Mouse (Mus musculus) forelimb bud, embryonic 11.5 days (tissue): ENCODE measurements around the gene Prr13.

Experiments
- DNase-seq: peaks from one replicate; pipeline ENCODE4 v3.0.0-alpha.2; 2012; ENCODE audit warnings: low read depth, low spot score

Prr13 gene

GRCm38 (mm10) chr15:102458904-102459317 lies at the start of gene Prr13:
TSS of gene Prr13 (plus strand) at chr15:102459028.
- peak; percentile 95 for DNase-seq

DNA sequence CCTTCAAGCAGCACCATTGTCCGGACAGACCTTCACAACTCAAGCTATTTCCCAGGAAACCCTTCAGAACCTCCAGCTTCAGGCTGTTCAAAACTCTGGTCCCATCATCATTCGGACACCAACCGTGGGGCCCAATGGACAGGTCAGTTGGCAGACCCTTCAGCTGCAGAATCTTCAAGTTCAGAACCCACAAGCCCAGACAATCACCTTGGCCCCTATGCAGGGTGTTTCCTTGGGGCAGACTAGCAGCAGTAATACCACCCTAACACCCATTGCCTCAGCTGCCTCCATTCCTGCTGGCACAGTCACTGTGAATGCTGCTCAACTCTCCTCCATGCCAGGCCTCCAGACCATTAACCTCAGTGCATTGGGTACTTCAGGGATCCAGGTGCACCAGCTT lies 49.5 kb upstream of the Prr13 start:
- no peak for DNase-seq

DNA sequence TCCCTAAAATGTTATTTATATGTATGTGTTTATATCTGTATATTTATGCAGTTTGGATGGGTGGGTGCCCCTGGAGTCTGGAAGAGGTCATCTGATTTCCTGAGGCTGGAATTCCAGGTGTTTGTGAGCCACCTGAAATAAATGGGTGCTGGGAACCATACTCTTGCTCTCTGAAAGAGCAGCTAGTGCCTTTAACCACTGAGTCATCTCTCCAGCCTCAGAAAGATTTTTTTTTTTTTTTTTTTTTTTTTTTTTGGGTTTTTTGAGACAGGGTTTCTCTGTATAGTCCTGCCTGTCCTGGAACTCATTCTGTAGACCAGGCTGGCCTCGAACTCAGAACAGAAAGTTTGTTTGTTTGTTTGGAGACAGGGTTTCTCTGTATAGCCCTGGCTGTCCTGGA lies 47.8 kb upstream of the Prr13 start:
- DNase-seq = no peak

DNA sequence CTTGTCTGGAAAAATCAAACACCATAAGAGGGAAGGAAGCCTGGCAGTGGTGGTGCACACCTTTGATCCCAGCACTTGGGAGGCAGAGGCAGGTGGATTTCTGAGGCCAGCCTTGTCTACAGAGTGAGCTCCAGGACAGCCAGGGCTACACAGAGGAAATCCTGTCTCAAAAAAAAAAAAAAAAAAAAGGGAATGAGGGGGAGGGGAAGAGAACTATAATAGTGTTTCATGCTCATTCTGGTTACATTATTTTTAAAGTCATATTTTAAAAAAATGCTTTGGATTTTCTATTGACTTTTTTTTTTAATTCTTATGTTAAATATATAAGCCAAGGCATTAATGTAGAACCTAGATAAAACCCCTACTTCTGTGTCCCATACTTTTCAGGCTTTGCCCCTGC lies 45.1 kb upstream of the Prr13 start:
- DNase-seq = no peak

- DNase-seq = no peak
These were observed 41.3 kb upstream of the Prr13 start for GRCm38 (mm10) chr15:102417524-102417923.

GRCm38 (mm10) chr15:102420986-102421385 lies 37.8 kb upstream of the Prr13 start:
- no peak for DNase-seq

- peak; percentile 61 for DNase-seq
These were observed 37.4 kb upstream of the Prr13 start for GRCm38 (mm10) chr15:102421437-102421836.

GRCm38 (mm10) chr15:102423602-102424240 lies 35.1 kb upstream of the Prr13 start:
- DNase-seq = no peak

DNA sequence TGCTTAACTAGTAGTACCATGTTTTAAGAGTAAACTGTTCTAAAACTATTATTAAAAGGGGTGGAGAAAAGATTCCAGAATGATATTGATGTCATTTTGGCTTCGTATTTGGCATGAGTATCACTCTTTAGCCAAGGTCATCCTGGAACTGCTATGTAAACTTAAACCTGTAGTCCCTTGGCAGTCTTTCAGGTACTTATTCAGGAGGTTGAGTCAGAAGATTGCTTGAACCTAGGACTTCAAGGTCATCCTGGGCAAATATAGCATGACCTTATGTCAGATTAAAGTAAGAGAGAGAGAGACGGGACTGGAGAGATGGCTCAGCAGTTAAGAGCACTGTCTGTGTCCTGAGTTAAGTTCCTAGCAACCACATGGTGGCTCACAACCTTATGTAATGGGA lies 34.2 kb upstream of the Prr13 start:
- DNase-seq = no peak

- no peak for DNase-seq
These were observed 31.9 kb upstream of the Prr13 start for GRCm38 (mm10) chr15:102426963-102427362.

- no peak for DNase-seq
These were observed 26.8 kb upstream of the Prr13 start for GRCm38 (mm10) chr15:102432046-102432445.

DNA sequence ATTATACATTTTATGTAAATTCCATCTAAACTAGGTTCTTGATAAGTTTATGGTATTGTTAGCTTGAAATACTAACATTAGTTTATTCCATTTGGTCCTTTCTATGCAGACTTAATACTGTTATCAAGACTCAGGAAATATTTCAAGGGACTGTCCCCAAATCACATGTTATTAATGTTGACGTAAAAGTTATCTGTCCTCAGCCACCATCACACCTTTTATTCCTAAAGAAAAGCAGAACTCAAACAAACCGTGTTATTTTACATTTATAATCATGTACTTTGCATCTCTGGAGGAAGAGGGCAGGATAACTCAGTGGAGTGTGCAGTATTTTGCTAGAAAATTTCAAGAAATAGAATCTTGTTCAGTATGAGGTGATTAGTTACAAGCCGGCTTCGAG lies 25.7 kb upstream of the Prr13 start:
- no peak for DNase-seq

DNA sequence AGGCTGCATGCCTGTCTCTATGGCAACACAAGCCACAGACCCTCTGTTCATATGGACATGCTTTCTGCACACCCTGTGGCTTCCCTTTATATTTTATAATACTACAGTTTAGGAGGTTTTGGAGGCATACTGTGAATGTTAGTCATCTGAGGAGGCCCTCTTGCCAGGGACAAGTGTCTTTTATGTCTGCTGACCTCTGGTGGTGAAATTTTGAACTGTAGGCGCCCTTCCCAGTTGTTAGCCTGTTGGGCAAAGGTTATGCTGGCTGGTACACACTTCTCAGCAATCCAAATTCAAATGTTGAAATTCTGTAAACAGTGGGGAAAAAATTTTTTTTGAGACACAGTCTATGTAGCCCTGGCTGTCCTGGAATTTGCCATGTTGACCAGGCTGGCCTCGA lies 16.3 kb upstream of the Prr13 start:
- peak; percentile 80 for DNase-seq

DNA sequence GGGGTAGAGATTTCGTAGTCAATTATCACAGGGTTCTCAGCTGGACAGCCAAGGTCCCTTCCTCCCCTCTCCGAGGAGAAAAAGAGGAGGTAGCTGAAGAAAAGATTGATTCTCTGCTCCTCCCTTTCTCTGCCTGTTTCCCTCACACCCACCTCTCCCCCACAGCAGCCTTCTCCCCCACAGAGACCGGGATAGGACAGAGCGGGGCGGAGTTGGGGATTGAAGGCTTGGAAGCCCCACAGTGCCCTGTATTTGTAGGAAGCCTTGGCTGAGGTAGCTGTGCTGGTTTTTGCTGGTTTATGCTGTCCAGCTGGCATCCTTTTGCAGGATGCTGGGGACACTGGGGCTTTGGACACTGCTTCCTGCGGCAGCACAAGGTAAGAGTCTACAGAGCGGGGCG lies 13.7 kb upstream of the Prr13 start, which contains the start of gene Amhr2:
Gene Amhr2, plus strand, starts transcription at position 222 of the 400 bp plus-strand sequence.
- no peak for DNase-seq

- no peak for DNase-seq
These were observed 12.4 kb upstream of the Prr13 start for GRCm38 (mm10) chr15:102446448-102446847.

- DNase-seq = no peak
These were observed 9.5 kb upstream of the Prr13 start for GRCm38 (mm10) chr15:102449366-102449765.

DNA sequence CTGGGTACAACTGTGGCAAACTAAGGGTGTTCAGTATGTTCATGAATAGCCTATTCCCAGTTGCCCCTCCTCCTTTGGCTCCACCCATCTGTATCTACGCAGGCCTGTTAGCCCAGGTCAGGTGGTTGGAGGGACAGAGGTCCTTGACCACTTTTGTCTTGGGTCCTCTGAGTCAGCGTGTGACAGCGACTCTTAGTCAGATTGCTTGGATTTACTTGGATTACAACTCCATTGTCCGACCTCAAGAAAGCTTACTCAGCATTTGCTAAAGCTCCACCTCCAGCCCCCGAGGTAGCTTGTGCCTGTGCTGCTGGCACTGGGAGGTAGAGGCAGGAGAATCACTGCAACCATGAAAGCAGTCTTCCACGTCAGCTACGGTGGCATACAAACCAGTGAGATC lies 7.9 kb upstream of the Prr13 start:
- DNase-seq = no peak

- no peak for DNase-seq
These were observed 7.0 kb upstream of the Prr13 start for GRCm38 (mm10) chr15:102451666-102452430.

DNA sequence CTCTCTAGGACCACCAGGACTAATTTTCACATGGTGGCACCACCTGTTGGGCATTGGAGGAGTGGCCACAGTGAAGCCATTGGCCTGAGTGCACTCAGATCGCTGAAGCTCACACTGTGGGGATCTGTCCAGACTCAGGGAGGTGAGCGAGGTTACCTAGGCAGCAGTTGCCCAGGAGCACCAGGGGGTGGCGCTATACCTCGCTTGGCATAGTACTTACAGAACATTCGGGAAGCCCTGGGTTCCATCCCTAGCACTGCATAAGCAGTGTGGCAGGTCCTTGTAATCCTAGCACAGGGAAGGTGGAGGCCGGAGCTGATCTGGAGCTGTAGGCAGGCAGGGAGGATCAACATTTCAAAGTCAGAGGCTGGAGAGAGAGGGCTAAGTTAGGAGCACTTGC lies 2.8 kb upstream of the Prr13 start:
- peak; percentile 32 for DNase-seq

GRCm38 (mm10) chr15:102458050-102458736 lies 635 bp upstream of the Prr13 start:
- no peak for DNase-seq

DNA sequence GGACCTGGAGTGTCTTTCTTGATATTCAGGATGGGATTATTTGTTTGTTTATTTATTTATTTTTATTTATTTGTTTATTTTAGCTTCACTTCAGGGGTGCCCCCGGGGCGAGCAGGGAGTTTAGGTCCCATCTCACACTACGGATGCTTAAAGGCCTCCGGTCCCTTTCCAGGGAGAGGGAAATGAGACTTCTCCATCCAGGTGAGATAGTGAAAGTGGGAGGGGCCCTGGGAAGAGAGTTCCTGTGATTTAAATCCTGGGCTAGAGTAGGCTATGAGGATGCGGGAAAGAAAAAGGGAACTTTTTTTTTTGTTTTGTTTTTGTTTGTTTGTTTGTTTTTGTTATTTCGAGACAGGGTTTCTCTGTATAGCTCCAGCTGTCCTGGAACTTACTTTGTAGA lies 553 bp downstream of the Prr13 start:
- no peak for DNase-seq

GRCm38 (mm10) chr15:102459847-102460246 lies 1.0 kb downstream of the Prr13 start:
- DNase-seq = no peak

- no peak for DNase-seq
These were observed 1.6 kb downstream of the Prr13 start for GRCm38 (mm10) chr15:102460409-102460808.
